Mouse (Mus musculus): Measurements from ENCODE around the gene Jmjd4.

DNA sequence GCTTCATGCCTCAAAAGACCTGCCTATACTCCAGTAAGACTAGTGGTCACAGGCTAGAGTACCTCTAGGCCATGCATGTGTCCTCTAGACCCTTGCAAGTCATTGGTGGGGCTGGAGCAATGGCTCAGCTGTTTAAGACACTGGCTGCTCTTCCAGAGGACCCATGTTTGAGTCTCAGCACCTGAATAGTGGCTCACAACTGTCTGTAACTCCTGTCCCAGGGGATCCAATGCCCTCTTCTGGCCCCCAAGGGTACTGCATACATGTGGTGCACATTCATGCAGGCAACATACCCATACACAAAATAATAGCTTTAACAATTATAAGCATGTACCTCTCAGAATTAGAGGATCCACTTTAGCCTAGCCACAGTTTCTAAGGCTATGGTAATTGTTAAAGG is 6.7 kb upstream of the Jmjd4 start:
- TF ChIP-seq CTCF (IDR thresholded peaks at IDR 0.05; ENCODE audit: control insufficient read depth, insufficient read depth, low read length) (no peak), POLR2A (IDR thresholded peaks at IDR 0.05; ENCODE audit: borderline replicate concordance, control insufficient read depth, low read depth, low read length) (no peak)

All from bone marrow, adult 2 months (tissue).